Mouse (Mus musculus) megakaryocyte, embryonic 14.5 days (primary cell): ENCODE data around the gene Pou4f2.

Source experiments
- FLI1 ChIP-seq: IDR thresholded peaks from 2 replicates; pipeline ENCODE4 v1.6.1; 2012; ENCODE audit warnings: low read length, inconsistent platforms, mixed read lengths
- GATA1 ChIP-seq: IDR thresholded peaks from 3 replicates; pipeline ENCODE4 v1.6.1; 2012; ENCODE audit warnings: mixed read lengths, low read length, inconsistent platforms, borderline replicate concordance

DNA sequence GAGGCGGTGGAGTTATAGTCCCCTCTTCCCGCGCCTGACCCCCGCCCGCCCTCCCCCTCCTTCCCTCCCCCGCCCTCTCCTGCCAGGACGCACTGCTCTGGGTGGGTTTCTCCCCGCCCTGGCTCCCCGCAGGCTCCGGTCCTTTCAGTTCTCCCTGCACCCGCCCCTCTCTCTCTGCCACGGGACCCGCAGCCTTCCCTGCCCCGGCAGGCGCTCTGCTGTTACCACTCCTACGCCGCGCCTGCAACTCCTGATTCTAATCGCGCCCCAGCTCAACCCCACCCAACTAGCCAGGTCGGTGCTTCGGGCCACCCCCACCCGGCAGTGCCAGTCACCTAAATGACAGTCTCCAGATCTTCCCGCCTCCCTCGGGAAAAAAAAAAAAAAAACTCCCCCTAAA lies 216 bp upstream of the Pou4f2 start:
- TF ChIP-seq GATA1 (no peak), FLI1 (no peak)
